Mouse (Mus musculus): ENCODE data around the gene Fancg.

GRCm38 (mm10) chr4:42988296-42988695 is 22.0 kb downstream of the Fancg start:
- TF ChIP-seq CTCF (IDR thresholded peaks at IDR 0.05; ENCODE audit: low read depth) (peak; percentile 24), EP300 (IDR thresholded peaks at IDR 0.05; ENCODE audit: low read depth) (no peak)

Data from liver, postnatal 0 days (tissue).